Mouse (Mus musculus) bone marrow, adult 2 months (tissue): ENCODE data around the gene Atp5j.

Experiments used
- CTCF ChIP-seq: fragments of 200-500 bp; IDR thresholded peaks from 2 replicates; pipeline ENCODE4 v1.5.1; 2011; ENCODE audit warnings: low read length, control low read depth; ENCODE audit not compliant: control insufficient read depth, insufficient read depth
- POLR2A ChIP-seq: fragments of 200-500 bp; IDR thresholded peaks from 2 replicates; pipeline ENCODE4 v1.6.1; 2011; ENCODE audit warnings: low read depth, mild to moderate bottlenecking, control low read depth, low read length, borderline replicate concordance; ENCODE audit not compliant: control insufficient read depth

DNA sequence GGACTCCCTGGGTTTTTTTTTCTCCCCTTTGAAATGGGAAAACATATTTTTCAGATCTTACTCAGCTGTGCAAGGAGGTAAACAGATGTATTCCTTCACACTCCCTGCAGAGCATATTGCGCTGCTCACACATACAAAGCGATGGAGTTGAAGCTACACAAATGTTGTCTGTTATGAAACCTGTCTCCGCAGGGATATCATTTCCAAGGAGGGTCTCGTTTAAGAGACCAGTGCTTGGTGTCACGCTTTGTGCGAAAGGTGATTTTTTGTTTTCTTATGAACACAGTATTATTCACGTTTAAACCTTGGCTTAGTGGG, 40.3 kb upstream of the Atp5j start:
- TF ChIP-seq POLR2A (no peak), CTCF (no peak)
